Mouse (Mus musculus): ENCODE results near the gene Cfap77. TPM values are rescaled to one million over a fixed set of nuclear protein-coding genes. Genes with fewer than 3 reads are reported as not detected.

Gene Cfap77
- total RNA-seq, 2 experiments from 2014 or later: 0.51 TPM; not detected in 1

- no peak for DNase-seq
Observed at GRCm38 (mm10) chr2:28930571-28930970, 124.3 kb downstream of the Cfap77 start.

- peak; percentile 29 to 72 for DNase-seq
Observed at GRCm38 (mm10) chr2:28923912-28924311, 131.0 kb downstream of the Cfap77 start.

GRCm38 (mm10) chr2:28919001-28919400 lies 135.9 kb downstream of the Cfap77 start:
- no peak for DNase-seq

- peak; percentile 23 to 24 for DNase-seq
Observed at GRCm38 (mm10) chr2:28917518-28918361, 137.1 kb downstream of the Cfap77 start.

- DNase-seq: no peak
Observed at GRCm38 (mm10) chr2:28917156-28917517, 137.7 kb downstream of the Cfap77 start.

GRCm38 (mm10) chr2:28916513-28916865 lies 138.4 kb downstream of the Cfap77 start, which contains the start of gene Barhl1:
Gene Barhl1 (minus strand): TSS chr2:28916668.
- DNase-seq: no peak

- peak; percentile 35 to 62 for DNase-seq
Observed at GRCm38 (mm10) chr2:28915768-28916512, 138.9 kb downstream of the Cfap77 start.

GRCm38 (mm10) chr2:28915104-28915738 lies 139.6 kb downstream of the Cfap77 start:
- no peak for DNase-seq

GRCm38 (mm10) chr2:28914121-28914520 lies 140.7 kb downstream of the Cfap77 start:
- DNase-seq: no peak

GRCm38 (mm10) chr2:28912961-28913360 lies 141.9 kb downstream of the Cfap77 start:
- DNase-seq: no peak

- no peak for DNase-seq
Observed at GRCm38 (mm10) chr2:28912039-28912700, 142.7 kb downstream of the Cfap77 start.

- DNase-seq: no peak
Observed at GRCm38 (mm10) chr2:28911331-28912038, 143.4 kb downstream of the Cfap77 start.

- no peak for DNase-seq
Observed at GRCm38 (mm10) chr2:28910877-28911276, 144.0 kb downstream of the Cfap77 start.

- DNase-seq: no peak
Observed at GRCm38 (mm10) chr2:28909818-28910710, 144.8 kb downstream of the Cfap77 start.

GRCm38 (mm10) chr2:28909186-28909817 lies 145.6 kb downstream of the Cfap77 start:
- no peak for DNase-seq

GRCm38 (mm10) chr2:28908389-28909153 lies 146.3 kb downstream of the Cfap77 start:
- DNase-seq: peak; percentile 16 to 42

GRCm38 (mm10) chr2:28907691-28908388 lies 147.0 kb downstream of the Cfap77 start:
- no peak for DNase-seq

- DNase-seq: no peak
Observed at GRCm38 (mm10) chr2:28905561-28905960, 149.3 kb downstream of the Cfap77 start.

GRCm38 (mm10) chr2:28904786-28905185 lies 150.1 kb downstream of the Cfap77 start:
- DNase-seq: no peak

All from heart, adult 18-20 months (tissue).